Mouse (Mus musculus) urinary bladder, postnatal 36 days (tissue): ENCODE data around the gene Fhit.

ENCODE experiments used
- DNase-seq, 2 experiments: peaks; one replicate each; pipeline ENCODE4 v3.0.0; 2022; ENCODE audit warnings: low spot score in 2 of 2, mixed read lengths in 1 of 2

Fhit gene

DNA sequence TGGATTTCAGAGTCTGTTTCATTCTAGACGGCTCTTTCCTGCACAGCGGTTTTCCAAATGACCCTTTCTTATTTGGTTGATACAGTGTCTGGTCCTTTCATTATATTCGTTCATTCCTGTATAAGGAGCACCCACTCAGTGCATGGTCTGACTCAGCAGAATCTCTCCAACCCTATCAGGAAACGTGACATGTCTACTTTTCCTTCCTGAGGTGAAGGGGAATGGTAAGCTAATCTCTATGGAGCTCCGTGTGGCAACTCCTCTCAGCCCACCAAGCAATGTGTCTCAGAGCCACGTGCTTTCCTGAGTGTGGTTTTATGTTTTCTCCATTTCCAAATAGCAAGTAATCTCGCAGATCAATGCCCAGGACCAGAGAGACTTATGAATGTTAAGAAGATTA lies 1552.7 kb downstream of the Fhit start:
- DNase-seq: no peak

DNA sequence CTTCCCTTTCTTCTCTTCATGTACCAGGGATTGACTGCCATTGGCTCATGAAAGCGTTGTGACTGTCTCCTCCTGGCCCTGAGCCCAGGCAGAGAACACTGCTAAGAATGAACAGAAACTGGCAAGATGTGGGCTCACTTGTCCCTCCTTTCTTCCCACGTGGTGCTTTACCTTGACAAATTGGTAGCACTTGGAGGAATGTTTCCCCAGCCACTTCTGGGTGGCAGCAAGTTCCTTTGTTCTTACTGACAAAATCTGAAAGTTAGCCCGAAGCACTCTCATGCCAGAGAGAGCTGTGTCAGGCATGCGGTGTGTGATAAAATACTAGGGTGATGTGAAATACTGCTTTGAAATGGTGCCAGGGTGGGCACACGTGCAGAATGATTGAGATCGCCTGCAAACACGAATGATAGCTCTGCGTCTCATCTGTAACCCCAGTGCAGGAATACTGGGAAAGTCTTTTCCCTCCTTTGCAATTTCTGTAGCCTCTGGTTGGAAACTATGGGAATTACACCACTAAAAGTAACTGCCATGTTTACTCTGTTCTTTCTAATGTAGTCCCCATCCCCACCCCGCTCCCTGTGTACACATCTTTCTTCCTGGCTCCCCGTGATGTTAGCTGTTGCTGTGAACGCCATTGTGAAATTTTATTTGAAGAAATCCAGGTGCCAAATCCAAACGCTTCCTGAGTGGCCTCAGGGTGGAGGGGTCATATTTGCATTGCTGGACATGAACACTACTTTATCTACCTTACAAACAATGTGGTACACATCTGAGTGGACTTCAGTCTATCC lies 1555.1 kb downstream of the Fhit start:
- no peak for DNase-seq

DNA sequence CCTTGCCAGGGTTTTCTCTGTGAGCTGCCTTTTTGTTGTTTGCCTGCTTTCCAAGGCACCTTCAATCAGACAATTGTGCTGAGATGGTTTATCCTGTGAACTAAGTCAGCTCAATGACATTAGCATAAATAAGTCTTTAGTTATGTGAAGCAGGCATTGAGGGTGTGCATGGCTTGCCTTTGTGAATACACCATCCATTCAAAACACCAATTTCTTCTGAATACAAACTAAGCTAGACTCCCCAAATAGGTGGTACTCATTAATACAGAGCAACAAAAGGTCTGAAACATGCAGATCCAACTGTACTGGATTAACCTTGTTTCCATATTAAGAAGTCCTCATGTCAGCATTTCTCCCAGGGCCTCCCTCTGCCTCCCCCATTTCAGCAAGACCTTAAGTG lies 1561.6 kb downstream of the Fhit start:
- no peak for DNase-seq

DNA sequence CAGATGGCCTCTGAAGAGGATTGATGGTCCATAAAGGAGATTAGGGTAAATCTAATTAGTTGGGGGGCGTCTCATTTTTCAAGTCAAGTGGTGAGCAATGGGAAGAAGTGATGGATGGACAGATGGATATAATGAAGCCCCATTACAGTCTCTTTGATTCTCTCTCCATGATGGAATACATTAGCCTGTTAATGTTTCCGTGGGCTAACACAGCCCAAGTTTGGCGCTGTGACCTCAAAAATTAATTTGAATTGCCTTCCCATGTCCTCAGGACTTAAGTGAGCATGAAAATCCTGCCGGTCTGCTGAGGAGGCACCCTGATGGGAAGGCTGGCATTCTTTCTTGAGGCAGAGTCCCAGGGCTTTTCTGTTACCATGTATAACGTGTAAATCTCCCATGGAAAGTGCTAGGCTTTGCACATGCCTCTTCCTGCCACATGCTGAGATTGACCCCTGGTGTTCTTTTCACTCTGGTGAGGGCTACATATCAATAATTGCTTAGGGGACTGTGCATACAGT lies 1564.3 kb downstream of the Fhit start:
- no peak for DNase-seq

DNA sequence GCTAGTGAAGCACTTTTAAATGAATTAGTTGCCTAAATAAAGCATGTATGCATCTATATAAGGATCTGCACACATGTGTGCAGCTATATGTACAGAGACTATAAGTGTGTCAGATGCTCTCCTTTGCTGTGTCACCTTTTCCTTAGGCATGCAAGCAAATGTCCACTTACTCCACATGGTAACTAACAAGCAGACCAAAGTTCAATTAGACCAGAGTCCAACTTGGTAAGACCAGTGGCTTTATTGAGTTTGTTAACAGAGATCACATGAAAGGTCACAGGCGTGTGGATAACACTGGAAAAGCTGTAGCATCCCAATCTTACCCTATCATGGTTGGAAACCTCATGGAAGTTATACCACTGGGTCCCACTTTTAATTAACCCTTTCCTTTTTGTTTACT lies 1572.7 kb downstream of the Fhit start:
- DNase-seq: no peak

DNA sequence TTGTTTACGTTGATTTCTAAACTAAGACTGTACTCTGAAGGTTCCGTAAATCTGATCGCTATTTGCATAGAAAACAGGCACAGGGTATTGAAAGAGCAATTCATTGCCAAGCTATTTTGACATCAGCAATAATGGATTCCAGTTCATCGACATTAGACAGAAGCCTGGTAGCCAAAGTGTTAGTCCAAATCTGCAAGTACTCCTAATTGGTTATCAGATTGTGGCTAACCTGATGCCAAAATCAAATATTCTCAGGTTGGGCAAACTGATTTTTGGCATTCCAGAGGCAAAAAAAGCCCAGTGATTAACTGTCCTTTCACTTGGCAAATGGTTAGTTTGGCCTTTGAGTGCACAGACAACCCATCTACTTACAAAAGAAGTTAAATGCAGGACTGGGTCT lies 1573.9 kb downstream of the Fhit start:
- no peak for DNase-seq

DNA sequence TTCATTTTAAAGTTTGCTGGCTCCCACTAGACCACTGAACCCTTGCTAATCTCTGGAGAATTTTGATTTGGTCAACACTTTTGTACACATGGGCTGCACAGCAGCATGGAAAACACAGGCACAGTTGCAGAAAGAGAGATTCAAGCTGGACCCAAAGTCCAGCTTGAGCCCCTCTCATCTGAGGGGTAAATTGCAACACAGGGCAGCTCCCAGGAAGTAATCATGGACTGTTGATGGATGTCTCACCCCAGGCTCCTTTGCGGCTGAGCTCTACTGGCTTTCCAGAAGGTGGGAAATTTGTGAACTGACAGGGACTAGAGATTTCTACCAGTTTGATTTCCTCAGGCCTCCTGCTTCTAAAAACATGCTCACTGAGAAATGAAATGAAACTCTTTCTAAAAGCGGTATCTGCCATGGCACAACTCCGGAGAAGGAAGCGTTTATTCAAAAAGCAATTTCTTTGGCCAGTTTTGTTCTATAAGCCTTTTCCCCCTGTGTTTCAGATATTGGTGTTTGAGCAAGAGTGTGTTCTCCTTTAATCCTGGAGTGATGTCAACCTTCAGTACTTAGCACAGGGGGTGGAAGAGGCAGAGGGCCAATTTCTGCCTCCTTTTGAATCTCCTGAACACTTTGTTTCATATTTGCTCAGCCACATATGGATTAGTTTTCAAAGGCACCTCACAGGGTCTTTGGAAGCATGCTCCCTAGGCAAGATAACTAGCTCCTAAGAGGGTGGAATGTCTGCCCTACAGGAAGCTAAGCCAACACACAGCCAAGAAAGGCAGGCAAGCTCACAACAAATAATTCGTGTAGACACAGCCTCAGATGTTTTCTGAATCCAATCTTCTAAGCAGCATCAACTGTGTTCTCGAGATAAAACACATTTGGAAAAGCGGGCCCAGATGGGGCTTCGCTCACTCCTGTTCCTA lies 1578.3 kb downstream of the Fhit start:
- no peak for DNase-seq

DNA sequence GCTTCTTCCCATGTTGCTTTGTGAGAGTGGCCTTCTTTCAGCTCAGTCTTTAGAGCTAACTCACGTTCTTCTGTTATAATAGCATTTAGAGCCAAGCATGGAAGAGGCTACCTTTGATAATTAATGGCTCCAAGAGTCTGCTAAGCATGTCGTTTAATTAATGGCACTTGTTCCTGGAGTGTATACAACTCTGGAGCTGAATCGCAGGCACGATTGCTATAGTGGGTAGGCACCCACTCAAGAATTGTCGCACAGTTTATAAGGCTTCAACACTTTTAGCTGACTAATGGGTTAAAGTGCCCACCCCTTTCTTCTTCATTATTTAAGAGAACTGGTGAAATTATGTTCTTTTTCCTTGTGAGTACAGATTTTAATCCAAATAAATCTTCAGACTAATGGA lies 1605.5 kb downstream of the Fhit start:
- DNase-seq: no peak

DNA sequence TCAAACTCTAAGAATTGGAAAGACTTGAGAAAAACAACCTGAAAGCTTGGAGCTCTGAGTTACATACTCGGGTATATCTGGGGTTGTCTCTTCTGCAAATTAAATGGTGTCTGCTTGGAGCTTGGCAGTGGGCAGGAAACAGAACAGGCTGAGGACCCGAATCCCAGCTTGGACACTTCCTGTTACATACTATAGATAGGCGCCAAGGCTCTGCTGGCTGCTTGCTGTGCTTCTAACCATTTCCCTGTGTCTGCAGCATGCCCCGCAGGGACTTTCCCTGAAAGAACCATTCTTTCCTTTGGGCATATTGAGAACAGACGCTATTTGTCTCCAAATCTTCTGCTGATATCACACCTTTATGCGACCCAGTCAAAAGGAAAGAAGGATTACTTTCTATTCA lies 1606.0 kb downstream of the Fhit start:
- no peak for DNase-seq

DNA sequence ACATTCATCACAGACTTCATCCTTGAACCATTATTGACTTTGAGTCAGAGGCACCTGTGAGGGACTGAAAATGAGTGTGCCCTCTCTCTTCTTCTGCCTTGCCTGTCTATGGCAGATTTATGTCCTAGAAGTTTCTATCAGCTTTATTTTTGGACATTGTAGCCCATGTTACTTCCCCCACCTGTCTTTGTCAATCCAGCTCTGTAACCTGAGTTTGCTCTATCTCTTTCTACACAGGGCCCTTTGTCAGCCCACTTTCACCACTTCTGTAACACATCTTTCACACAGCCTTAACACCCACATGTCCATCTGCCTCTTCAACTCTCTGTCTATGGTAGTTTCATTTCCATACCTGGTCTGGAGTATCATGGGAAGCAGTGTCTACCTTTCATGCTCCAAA lies 1609.7 kb downstream of the Fhit start:
- DNase-seq: no peak

DNA sequence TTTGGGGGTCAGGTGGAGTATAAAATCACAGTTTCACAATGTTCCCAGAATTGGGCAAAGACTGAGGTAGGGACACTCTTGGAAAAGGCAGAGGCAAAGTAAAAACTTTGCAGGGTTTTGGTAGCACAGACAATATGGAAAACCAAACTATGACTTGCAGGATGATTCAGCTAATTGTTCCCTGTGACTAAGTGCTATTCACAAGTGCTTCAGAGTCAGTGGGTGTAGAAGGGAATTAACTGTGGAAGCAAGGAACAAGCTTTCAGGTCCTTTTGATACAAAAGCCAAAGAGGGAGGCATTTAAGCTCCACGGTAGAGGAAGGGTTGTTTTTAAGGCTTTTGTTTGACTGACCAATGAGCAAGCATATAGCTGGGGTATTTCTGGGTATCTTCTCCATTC lies 1613.9 kb downstream of the Fhit start:
- DNase-seq: no peak

DNA sequence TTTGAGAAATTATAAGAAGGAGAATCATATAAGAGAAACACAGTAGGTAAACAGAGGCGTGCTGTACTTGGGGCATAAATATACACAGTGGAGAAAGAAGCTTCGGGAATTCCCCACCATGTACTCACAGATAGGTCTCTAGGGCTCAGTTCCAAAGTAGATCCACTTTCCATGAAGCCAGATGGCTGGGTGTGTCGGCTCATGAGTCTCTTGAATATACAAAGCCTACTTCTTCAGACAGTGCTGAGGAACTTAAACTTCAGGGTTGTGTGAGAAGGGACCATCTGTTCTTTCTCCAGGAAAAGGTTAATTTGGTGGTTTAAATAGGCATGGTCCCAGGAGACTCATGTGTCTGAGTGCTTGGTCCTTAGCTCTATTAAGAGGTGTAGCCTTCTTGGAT lies 1617.5 kb downstream of the Fhit start:
- DNase-seq: no peak

DNA sequence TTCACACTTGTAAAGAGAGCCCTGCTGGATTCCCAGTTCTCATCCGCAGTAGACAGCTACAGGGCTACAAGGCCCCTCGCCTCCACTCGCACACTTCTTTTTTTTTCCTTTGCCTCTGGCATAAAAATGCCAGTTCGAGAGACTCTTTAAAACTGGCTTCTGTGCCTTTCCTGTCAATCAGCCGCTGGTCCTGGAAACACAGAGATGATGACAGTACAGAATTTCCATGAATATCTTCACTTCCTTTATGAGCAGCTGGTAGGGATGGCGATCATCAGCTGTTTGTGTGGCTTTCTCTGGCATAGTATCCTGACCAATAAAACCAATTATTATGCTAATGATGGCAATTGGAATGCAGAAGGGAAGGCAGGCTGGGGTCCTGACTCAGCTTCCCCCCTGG lies 1626.3 kb downstream of the Fhit start:
- DNase-seq: no peak

DNA sequence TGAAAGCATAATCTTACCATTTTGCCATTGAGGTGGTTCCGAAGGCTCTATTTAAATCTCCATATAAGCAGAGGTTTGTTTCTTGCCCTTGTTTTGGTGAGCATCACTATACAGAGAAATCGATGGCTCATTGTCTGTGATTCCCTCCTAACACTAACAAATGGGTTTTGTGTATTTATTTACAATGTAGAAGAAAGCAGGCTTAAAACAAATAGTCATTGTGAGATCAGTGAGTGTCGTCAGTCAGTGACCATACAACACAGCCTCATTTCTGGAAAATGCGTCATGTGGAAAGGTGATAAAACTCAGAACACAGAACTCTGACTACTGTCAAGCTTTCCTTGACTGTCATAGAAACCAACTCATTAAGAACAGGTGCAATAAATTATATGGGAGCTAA lies 1632.6 kb downstream of the Fhit start:
- no peak for DNase-seq

DNA sequence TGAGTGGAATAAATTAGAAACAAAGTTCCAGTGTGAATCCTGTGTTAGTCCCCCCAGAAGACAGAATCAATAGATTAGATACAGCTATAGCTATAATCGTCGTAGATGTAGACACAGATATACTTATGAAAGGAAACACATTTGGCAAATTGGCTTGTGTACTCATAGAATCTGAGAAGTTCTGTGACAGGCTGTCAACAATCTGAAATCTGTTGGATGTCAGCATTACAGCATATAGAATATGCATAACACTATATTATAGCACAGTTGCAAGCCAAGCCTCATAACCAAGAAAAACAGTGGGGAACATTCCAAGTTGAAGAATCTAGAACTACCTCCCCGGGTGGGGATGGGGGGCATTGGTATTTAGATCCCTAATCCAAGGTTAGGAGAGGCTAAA lies 1635.7 kb downstream of the Fhit start:
- DNase-seq: no peak

DNA sequence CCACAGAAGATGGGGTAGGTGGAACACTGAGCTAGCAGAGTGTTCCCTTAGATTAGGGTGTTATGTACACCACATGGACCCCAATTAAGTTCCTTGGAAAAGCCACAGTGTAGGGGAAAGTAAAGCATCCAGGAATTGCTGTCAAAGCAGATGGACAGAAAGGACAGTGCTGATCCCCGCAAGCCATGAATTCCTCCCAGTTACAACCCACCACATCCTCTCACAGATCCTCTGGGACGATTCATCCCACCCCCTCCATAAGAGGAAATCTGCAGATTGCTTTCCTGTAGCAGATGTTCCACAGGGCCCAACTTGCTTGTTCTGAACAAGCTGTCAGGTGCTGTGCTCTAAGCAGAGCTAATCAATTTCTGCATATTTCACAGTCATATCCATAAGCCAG lies 1644.2 kb downstream of the Fhit start:
- no peak for DNase-seq

DNA sequence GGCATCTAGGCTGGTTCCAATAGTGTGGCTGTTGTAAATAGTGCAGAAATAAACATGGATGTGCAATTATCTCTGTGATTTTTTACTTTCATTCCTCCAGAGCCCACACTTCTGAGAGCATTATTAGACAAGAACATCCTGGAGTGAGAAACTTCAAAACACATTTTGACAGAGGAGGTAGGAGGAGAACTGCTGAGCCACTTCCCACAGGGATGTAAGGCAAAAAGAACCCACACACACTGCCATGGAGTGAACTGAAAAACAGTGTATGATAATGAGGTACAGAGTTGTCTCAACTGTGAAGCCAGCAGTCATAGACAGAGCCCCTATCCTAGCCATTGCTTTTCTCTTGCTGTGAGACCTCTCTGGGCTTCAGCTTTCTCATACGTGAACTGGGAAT lies 1652.2 kb downstream of the Fhit start:
- no peak for DNase-seq
